Mouse (Mus musculus) lung, embryonic 16.5 days (tissue): ENCODE measurements around the gene Ndufv1. TPM values are rescaled to one million over a fixed set of nuclear protein-coding genes. Genes with fewer than 3 reads are reported as not detected.
"Not testable (repeated sequence)": the region's sequence is repeated elsewhere in the genome, so short reads cannot be mapped to it uniquely, and the experiment has no call there.

Experiments
- ATAC-seq: fragments of 200-750 bp; cut with Nextera tagmentation; 2 replicates; pipeline ENCODE4 v1.8.0; 2017; ENCODE audit warnings: low read depth, mild to moderate bottlenecking, moderate library complexity
- H3K27ac ChIP-seq: fragments of 300-500 bp; sonication (generic); 2 replicates; pipeline ENCODE4 v1.5.1; 2014; ENCODE audit warnings: mild to moderate bottlenecking, control low read depth, low read length
- H3K27me3 ChIP-seq: fragments of 300-500 bp; sonication (generic); 2 replicates; pipeline ENCODE4 v1.6.1; 2014; ENCODE audit warnings: low read depth, low read length, mixed read lengths; ENCODE audit not compliant: control insufficient read depth, insufficient read depth
- H3K36me3 ChIP-seq: fragments of 300-500 bp; sonication (generic); 2 replicates; pipeline ENCODE4 v1.6.1; 2014; ENCODE audit warnings: low read length; ENCODE audit not compliant: control insufficient read depth, insufficient read depth
- H3K4me1 ChIP-seq: fragments of 300-500 bp; sonication (generic); replicated peaks from 2 replicates; pipeline ENCODE4 v1.6.1; 2014; ENCODE audit warnings: low read length, mixed read lengths; ENCODE audit not compliant: control insufficient read depth, insufficient read depth
- H3K4me2 ChIP-seq: fragments of 300-500 bp; sonication (generic); 2 replicates; pipeline ENCODE4 v1.6.1; 2014; ENCODE audit warnings: low read depth, low read length, control low read depth
- H3K4me3 ChIP-seq: fragments of 300-500 bp; sonication (generic); 2 replicates; pipeline ENCODE4 v1.5.1; 2014; ENCODE audit warnings: mild to moderate bottlenecking, low read length, control low read depth
- H3K9ac ChIP-seq: fragments of 300-500 bp; sonication (generic); 2 replicates; pipeline ENCODE4 v1.6.1; 2014; ENCODE audit warnings: low read length, control low read depth
- H3K9me3 ChIP-seq: fragments of 300-500 bp; sonication (generic); 2 replicates; pipeline ENCODE4 v1.6.1; 2016; ENCODE audit warnings: low read length; ENCODE audit not compliant: control insufficient read depth
- WGBS: fragments of 180-500 bp; shearing (Covaris S2); extraction: QIAGEN DNeasy Blood & Tissue Kit; methylation state at CpG from one replicate; pipeline ENCODE4 v1.1.7; 2014; 5-methylcytosine and 5-hydroxymethylcytosine counted together
- polyA plus RNA-seq: library from polyadenylated mRNA; unstranded; fragments of >200 nt; fragmentation: Nextera tagmentation; extraction: Ambion mirVana; gene quantifications from 2 replicates; pipeline ENCODE4 v1.2.1, GENCODE M21; 2015

Gene Ndufv1
- polyA plus RNA-seq, 1 experiment from 2014 or later, result 177 TPM

DNA sequence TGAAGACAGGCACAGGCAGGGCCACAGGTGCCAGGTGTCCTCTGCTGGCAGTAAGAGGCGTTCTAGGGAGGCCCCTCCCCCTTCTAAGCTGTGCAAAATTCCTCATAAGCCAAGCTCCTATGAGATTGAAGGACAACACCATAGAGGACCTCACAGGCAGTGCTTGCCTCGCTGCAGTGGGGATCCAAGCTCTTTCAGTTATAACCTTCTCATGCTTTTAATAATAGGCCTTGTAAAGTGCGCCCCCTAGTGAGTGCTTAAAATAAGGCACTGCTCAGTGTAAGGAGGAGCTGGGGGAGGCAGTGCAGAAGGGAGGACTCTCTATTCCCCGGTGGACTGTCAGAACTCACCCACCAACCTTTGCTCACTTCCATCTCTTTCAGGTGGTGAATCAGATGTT lies 32.3 kb downstream of the Ndufv1 start:
- Histone ChIP-seq H3K9ac (no peak overlapping the region), H3K9me3 (no peaks in the 10 kb centered on the region), H3K4me1 (peaks cover 2% of the 10 kb centered on the region; the same call in 1 of the 2 replicates), H3K36me3 (no peaks in the 10 kb centered on the region), H3K27me3 (no peaks in the 10 kb centered on the region), H3K4me3 (no peak overlapping the region), H3K4me2 (no peak overlapping the region), H3K27ac (no peak overlapping the region)
- 10% methylated on average over 4 of the region's 4 CpGs for WGBS
- ATAC-seq, result peak; percentile 70; the same call in 1 of the 2 replicates

DNA sequence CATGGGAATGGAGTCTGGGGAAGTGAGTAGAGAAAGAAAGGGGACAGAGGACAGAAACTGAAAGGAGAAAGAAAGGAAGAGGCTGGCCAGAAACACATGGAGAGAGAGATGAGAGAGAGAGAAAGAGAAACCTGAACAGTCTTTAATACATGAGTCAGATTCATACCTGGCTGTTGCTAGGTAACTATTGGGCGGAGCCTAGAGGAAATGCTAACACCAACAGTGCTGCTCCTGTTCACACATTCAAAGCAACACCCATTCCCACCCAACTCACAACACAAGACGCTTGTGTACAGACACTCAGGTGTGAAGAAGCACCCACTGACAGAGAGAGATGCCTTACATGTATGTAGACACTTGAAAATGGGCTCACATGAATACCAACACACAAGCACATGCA lies 36.7 kb downstream of the Ndufv1 start:
- H3K36me3 ChIP-seq, result no peaks in the 10 kb centered on the region
- H3K4me1 ChIP-seq, result no peaks in the 10 kb centered on the region
- no peak overlapping the region for H3K4me2 ChIP-seq
- H3K9me3 ChIP-seq, result no peaks in the 10 kb centered on the region
- H3K9ac ChIP-seq, result no peak overlapping the region
- H3K4me3 ChIP-seq, result no peak overlapping the region
- no peak overlapping the region for H3K27ac ChIP-seq
- no peaks in the 10 kb centered on the region for H3K27me3 ChIP-seq
- ATAC-seq, result no peak
- 58% methylated on average over 2 of the region's 2 CpGs for WGBS

DNA sequence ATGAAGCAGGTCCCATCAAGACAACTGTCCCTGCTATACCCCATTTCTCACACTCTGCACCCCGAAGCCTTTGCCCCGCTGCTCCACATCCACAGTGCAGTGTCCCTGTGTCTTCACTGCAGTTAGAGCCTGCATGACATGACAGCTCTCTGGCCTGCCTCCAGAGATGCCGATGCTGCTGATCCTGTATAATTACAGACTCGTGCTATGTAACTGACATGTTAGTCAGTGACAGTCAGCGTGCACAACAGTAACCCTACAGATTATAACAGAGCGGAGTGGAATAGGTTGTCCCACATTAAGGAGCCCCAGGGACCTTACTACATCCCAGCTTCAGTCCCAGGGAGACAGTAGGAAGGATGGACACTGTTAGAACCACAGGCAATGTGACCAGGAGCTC lies 38.0 kb downstream of the Ndufv1 start:
- not testable (repeated sequence) for H3K36me3 ChIP-seq, H3K9me3 ChIP-seq, H3K4me3 ChIP-seq, H3K4me1 ChIP-seq, H3K27ac ChIP-seq, H3K4me2 ChIP-seq, H3K9ac ChIP-seq, ATAC-seq, H3K27me3 ChIP-seq
- WGBS, result 70% methylated on average over 6 of the region's 6 CpGs

DNA sequence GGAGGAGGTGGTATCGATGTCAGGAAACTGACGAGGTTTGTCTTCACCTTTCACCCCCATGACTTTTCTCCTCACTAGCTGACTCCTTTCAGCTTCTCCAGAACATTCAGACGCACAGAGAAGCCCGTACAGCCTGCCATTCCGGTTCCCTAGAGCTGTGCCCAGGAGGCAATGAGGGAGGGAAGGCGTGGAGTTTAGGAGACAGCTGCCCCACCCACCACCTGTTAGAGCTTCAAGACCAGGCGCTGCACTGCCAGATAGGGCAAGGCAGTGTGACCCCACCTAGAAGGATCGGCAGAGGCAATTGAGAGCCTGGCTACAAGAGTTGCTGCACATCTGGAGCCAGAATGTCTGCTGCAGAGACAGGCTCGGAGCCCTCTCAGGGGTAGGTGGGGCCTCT lies 40.4 kb downstream of the Ndufv1 start, which contains the start of gene Aldh3b2:
TSS of gene Aldh3b2 (plus strand) at position 100 of the 400 bp plus-strand sequence.
- Histone ChIP-seq H3K4me2 (no peak within 1 kb of the TSS), H3K9ac (no peak within 1 kb of the TSS), H3K9me3 (no peaks in the 10 kb centered on the region), H3K36me3 (no peaks in the 10 kb centered on the region), H3K27me3 (no peaks in the 10 kb centered on the region), H3K4me1 (no peaks in the 10 kb centered on the region), H3K4me3 (no peak within 1 kb of the TSS), H3K27ac (0 out of 2 replicates have a peak within 1 kb of the TSS, but pooled peaks have one; percentile 6)
- ATAC-seq, result peak; percentile 70; the same call in 1 of the 2 replicates
- WGBS, result 16% methylated on average over 9 of the region's 9 CpGs

GRCm38 (mm10) chr19:3967258-3967657 lies 45.3 kb downstream of the Ndufv1 start:
- H3K36me3 ChIP-seq, result no peaks in the 10 kb centered on the region
- 39% methylated on average over 3 of the region's 3 CpGs for WGBS
- ATAC-seq, result no peak
- no peak overlapping the region for H3K9ac ChIP-seq
- no peaks in the 10 kb centered on the region for H3K27me3 ChIP-seq
- H3K4me2 ChIP-seq, result no peak overlapping the region
- no peak overlapping the region for H3K27ac ChIP-seq
- H3K4me3 ChIP-seq, result no peak overlapping the region
- no peaks in the 10 kb centered on the region for H3K9me3 ChIP-seq
- H3K4me1 ChIP-seq, result no peaks in the 10 kb centered on the region

DNA sequence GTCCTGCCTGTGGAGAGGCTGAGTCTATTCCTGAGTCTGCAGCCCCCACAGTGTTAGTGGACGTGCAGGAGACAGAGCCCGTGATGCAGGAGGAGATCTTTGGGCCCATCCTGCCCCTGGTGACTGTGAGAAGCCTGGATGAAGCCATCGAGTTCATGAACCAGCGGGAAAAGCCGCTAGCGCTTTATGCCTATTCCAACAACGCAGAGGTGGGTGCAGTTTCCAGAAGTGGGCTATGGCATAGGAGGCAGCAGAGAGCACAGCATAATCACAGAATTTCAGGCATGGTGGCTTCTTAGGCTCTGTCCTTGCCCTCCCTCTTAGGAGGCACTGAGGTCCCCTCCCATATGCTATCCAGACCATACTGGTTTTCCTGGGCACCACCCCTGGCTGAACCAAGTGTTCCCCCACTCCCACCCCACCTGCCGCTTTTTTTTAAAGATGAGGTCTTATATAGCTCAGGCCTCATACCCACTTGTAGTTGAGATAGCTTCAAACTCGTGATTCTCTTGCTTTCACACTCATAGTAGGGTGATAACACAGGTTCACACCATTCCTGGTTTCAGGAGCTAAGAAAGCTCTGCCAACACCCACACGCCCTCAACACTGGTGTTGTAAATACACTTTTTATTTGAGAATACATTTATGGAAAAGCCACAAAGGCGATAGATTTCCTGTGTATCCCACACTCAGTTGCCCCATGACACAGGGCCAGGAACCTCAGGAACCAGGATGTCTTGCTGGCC lies 46.1 kb downstream of the Ndufv1 start:
- H3K4me1 ChIP-seq, result no peaks in the 10 kb centered on the region
- H3K27me3 ChIP-seq, result no peaks in the 10 kb centered on the region
- no peaks in the 10 kb centered on the region for H3K9me3 ChIP-seq
- 61% methylated on average over 11 of the region's 11 CpGs for WGBS
- H3K4me3 ChIP-seq, result no peak overlapping the region
- H3K36me3 ChIP-seq, result no peaks in the 10 kb centered on the region
- ATAC-seq, result no peak
- no peak overlapping the region for H3K27ac ChIP-seq
- no peak overlapping the region for H3K9ac ChIP-seq
- no peak overlapping the region for H3K4me2 ChIP-seq

DNA sequence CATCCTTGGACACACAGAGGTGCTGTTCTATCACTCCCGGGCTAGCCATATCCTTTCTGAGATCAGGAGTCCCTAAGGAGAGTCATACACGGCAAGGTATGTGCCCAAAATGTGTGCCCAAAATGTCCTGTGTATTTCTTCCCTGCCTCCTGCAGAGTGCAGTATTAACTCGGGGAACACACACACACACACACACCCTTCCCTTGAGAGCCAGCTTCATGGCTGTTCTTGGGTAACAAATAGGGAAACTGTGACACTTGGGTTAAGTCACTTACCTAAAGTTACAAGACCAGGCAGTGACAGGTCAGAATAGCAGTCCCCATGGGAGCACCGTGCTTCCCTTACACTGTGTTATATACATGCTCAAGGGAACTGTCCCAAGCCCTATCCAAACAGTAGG lies 48.6 kb downstream of the Ndufv1 start:
- Histone ChIP-seq H3K9ac (no peak overlapping the region), H3K27ac (no peak overlapping the region), H3K4me3 (no peak overlapping the region), H3K27me3 (no peaks in the 10 kb centered on the region), H3K9me3 (no peaks in the 10 kb centered on the region), H3K4me2 (no peak overlapping the region), H3K36me3 (no peaks in the 10 kb centered on the region), H3K4me1 (no peaks in the 10 kb centered on the region)
- WGBS, result 61% methylated on average over 4 of the region's 4 CpGs
- no peak for ATAC-seq

GRCm38 (mm10) chr19:3962469-3962868 lies 50.1 kb downstream of the Ndufv1 start:
- H3K9ac ChIP-seq, result no peak overlapping the region
- no peaks in the 10 kb centered on the region for H3K36me3 ChIP-seq
- ATAC-seq, result no peak
- no peaks in the 10 kb centered on the region for H3K9me3 ChIP-seq
- H3K4me3 ChIP-seq, result no peak overlapping the region
- no peak overlapping the region for H3K4me2 ChIP-seq
- no peaks in the 10 kb centered on the region for H3K27me3 ChIP-seq
- no peaks in the 10 kb centered on the region for H3K4me1 ChIP-seq
- WGBS, result 12% methylated on average over 2 of the region's 2 CpGs
- no peak overlapping the region for H3K27ac ChIP-seq

GRCm38 (mm10) chr19:3961805-3962204 lies 50.8 kb downstream of the Ndufv1 start:
- H3K27me3 ChIP-seq, H3K4me2 ChIP-seq, ATAC-seq, H3K9ac ChIP-seq, H3K9me3 ChIP-seq, H3K4me3 ChIP-seq, H3K4me1 ChIP-seq, H3K27ac ChIP-seq, H3K36me3 ChIP-seq: not testable (repeated sequence)
- 57% methylated on average over 6 of the region's 6 CpGs for WGBS
